Mouse (Mus musculus): Measurements from ENCODE around the gene Apbb1ip. TPM values are rescaled to one million over a fixed set of nuclear protein-coding genes. Genes with fewer than 3 reads are reported as not detected.

The Apbb1ip gene
- polyA plus RNA-seq, 1 experiment from 2014 or later = 1.6 TPM

DNA sequence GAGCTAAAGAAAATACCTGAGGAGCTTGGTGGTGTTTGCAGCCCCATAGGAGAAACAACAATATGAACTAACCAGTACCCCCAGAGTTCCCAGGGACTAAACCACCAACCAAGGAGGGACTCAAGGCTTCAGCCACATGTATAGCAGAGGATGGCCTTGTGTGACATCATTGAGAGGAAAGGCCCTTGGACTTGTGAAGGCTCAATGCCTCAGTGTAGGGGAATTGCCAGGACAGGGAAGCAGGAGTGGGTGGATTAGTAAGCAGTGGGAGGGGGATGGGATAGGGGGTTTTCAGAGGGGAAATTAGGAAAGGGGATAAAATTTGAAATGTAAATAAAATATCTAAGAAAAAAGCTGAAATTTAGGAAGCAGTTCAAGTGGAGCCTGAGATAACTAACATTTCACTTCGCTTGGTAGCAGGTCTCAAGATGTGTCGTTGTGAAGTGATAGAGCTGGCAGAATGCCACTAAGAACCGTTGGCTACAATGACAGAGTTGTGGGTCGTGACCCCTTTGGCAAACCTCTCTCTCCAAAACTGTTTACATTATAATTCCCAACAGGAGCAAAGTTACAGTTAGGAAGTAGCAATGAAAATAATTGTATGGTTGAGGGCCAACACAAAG, 7.6 kb downstream of the Apbb1ip start:
- WGBS = 65% methylated on average over 4 of the region's 4 CpGs
- no peaks in the 10 kb centered on the region for H3K4me1 ChIP-seq (ENCODE audit: control insufficient read depth, insufficient read depth, low read length)
- no peak overlapping the region for H3K27ac ChIP-seq (ENCODE audit: low read depth, low read length)
- no peak for ATAC-seq (ENCODE audit: low FRiP score, low TSS enrichment)
- no peak overlapping the region for H3K4me2 ChIP-seq (replicated peaks; ENCODE audit: low read depth, low read length)
- no peak overlapping the region for H3K4me3 ChIP-seq (ENCODE audit: low read length)
- no peaks in the 10 kb centered on the region for H3K27me3 ChIP-seq (ENCODE audit: control insufficient read depth, insufficient read depth, low read length)
- H3K36me3 ChIP-seq (ENCODE audit: control insufficient read depth, insufficient read depth, low read length) = no peaks in the 10 kb centered on the region
- no peaks in the 10 kb centered on the region for H3K9me3 ChIP-seq (ENCODE audit: control insufficient read depth, low read length)
- no peak overlapping the region for H3K9ac ChIP-seq (ENCODE audit: low read depth, low read length)

GRCm38 (mm10) chr2:22782057-22782456, 8.2 kb downstream of the Apbb1ip start:
- no peak for ATAC-seq (ENCODE audit: low FRiP score, low TSS enrichment)
- no peaks in the 10 kb centered on the region for H3K36me3 ChIP-seq (ENCODE audit: control insufficient read depth, insufficient read depth, low read length)
- no peak overlapping the region for H3K4me2 ChIP-seq (replicated peaks; ENCODE audit: low read depth, low read length)
- H3K9me3 ChIP-seq (ENCODE audit: control insufficient read depth, low read length) = no peaks in the 10 kb centered on the region
- no peak overlapping the region for H3K27ac ChIP-seq (ENCODE audit: low read depth, low read length)
- 79% methylated on average over 3 of the region's 3 CpGs for WGBS
- no peaks in the 10 kb centered on the region for H3K27me3 ChIP-seq (ENCODE audit: control insufficient read depth, insufficient read depth, low read length)
- H3K9ac ChIP-seq (ENCODE audit: low read depth, low read length) = no peak overlapping the region
- no peaks in the 10 kb centered on the region for H3K4me1 ChIP-seq (ENCODE audit: control insufficient read depth, insufficient read depth, low read length)
- no peak overlapping the region for H3K4me3 ChIP-seq (ENCODE audit: low read length)

- Histone ChIP-seq H3K4me3 (ENCODE audit: low read length) (no peak overlapping the region), H3K9me3 (ENCODE audit: control insufficient read depth, low read length) (no peaks in the 10 kb centered on the region), H3K27ac (ENCODE audit: low read depth, low read length) (no peak overlapping the region), H3K36me3 (ENCODE audit: control insufficient read depth, insufficient read depth, low read length) (no peaks in the 10 kb centered on the region), H3K9ac (ENCODE audit: low read depth, low read length) (no peak overlapping the region), H3K27me3 (ENCODE audit: control insufficient read depth, insufficient read depth, low read length) (no peaks in the 10 kb centered on the region), H3K4me1 (ENCODE audit: control insufficient read depth, insufficient read depth, low read length) (no peaks in the 10 kb centered on the region), H3K4me2 (replicated peaks; ENCODE audit: low read depth, low read length) (no peak overlapping the region)
- no peak for ATAC-seq (ENCODE audit: low FRiP score, low TSS enrichment)
- 76% methylated on average over 2 of the region's 2 CpGs for WGBS
Measured at GRCm38 (mm10) chr2:22783137-22783638, 9.3 kb downstream of the Apbb1ip start.

DNA sequence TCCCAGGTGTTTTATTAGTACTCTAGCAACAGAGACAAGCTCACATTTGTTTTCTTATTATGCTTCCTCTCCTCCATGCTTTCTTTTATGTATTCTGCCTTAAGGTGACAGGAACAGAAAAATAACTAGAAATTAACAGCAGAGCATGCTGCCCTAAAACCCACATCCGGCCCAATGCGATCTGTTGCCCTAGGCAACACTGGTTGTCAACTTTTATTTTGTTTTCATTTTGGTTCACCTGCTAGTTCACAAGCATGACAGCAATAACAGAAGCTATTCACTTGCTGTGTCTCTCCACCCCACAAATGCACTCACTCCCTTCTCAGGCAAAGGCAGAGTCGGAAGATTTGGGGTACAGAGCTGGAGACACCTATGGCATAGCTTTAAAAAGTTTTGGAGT, 10.3 kb downstream of the Apbb1ip start:
- Histone ChIP-seq H3K4me1 (ENCODE audit: control insufficient read depth, insufficient read depth, low read length) (no peaks in the 10 kb centered on the region), H3K27me3 (ENCODE audit: control insufficient read depth, insufficient read depth, low read length) (no peaks in the 10 kb centered on the region), H3K4me2 (replicated peaks; ENCODE audit: low read depth, low read length) (no peak overlapping the region), H3K9me3 (ENCODE audit: control insufficient read depth, low read length) (no peaks in the 10 kb centered on the region), H3K4me3 (ENCODE audit: low read length) (no peak overlapping the region), H3K9ac (ENCODE audit: low read depth, low read length) (no peak overlapping the region), H3K27ac (ENCODE audit: low read depth, low read length) (no peak overlapping the region), H3K36me3 (ENCODE audit: control insufficient read depth, insufficient read depth, low read length) (no peaks in the 10 kb centered on the region)
- WGBS = 79% methylated on average over 3 of the region's 3 CpGs
- no peak for ATAC-seq (ENCODE audit: low FRiP score, low TSS enrichment)

- Histone ChIP-seq H3K9ac (ENCODE audit: low read depth, low read length) (no peak overlapping the region), H3K4me2 (replicated peaks; ENCODE audit: low read depth, low read length) (no peak overlapping the region), H3K27me3 (ENCODE audit: control insufficient read depth, insufficient read depth, low read length) (no peaks in the 10 kb centered on the region), H3K27ac (ENCODE audit: low read depth, low read length) (no peak overlapping the region), H3K9me3 (ENCODE audit: control insufficient read depth, low read length) (no peaks in the 10 kb centered on the region), H3K36me3 (ENCODE audit: control insufficient read depth, insufficient read depth, low read length) (no peaks in the 10 kb centered on the region), H3K4me3 (ENCODE audit: low read length) (no peak overlapping the region), H3K4me1 (ENCODE audit: control insufficient read depth, insufficient read depth, low read length) (no peaks in the 10 kb centered on the region)
- ATAC-seq (ENCODE audit: low FRiP score, low TSS enrichment) = no peak
- WGBS = 41% methylated on average over 1 of the region's 1 CpGs
Measured at GRCm38 (mm10) chr2:22784771-22785170, 10.9 kb downstream of the Apbb1ip start.

GRCm38 (mm10) chr2:22788658-22789057, 14.8 kb downstream of the Apbb1ip start:
- Histone ChIP-seq H3K4me3 (ENCODE audit: low read length) (no peak overlapping the region), H3K36me3 (ENCODE audit: control insufficient read depth, insufficient read depth, low read length) (no peaks in the 10 kb centered on the region), H3K27ac (ENCODE audit: low read depth, low read length) (no peak overlapping the region), H3K4me1 (ENCODE audit: control insufficient read depth, insufficient read depth, low read length) (no peaks in the 10 kb centered on the region), H3K4me2 (replicated peaks; ENCODE audit: low read depth, low read length) (no peak overlapping the region), H3K27me3 (ENCODE audit: control insufficient read depth, insufficient read depth, low read length) (no peaks in the 10 kb centered on the region), H3K9ac (ENCODE audit: low read depth, low read length) (no peak overlapping the region), H3K9me3 (ENCODE audit: control insufficient read depth, low read length) (no peaks in the 10 kb centered on the region)
- 94% methylated on average over 2 of the region's 2 CpGs for WGBS
- no peak for ATAC-seq (ENCODE audit: low FRiP score, low TSS enrichment)

DNA sequence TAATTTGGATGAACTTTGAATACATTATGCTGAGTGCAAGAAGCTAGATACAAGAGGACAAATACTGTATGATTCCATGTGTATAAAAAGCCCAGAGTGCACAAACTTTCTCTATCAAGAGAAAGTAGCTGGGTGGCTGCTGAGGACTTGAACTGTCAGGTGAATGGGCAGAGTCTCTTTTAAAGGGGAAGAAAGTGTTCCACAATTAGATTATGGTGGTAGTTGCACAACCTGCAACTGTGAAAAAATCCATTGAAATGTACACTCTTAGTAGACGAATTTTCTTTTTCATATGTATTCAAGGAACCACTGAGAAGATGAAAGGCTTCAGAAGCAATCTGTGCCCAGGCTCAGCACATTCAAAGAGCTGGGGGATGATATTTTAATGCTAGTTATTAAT, 15.7 kb downstream of the Apbb1ip start:
- H3K27me3 ChIP-seq (ENCODE audit: control insufficient read depth, insufficient read depth, low read length) = no peaks in the 10 kb centered on the region
- no peak overlapping the region for H3K27ac ChIP-seq (ENCODE audit: low read depth, low read length)
- 58% methylated on average over 1 of the region's 1 CpGs for WGBS
- H3K4me2 ChIP-seq (replicated peaks; ENCODE audit: low read depth, low read length) = no peak overlapping the region
- H3K9me3 ChIP-seq (ENCODE audit: control insufficient read depth, low read length) = no peaks in the 10 kb centered on the region
- no peaks in the 10 kb centered on the region for H3K36me3 ChIP-seq (ENCODE audit: control insufficient read depth, insufficient read depth, low read length)
- H3K9ac ChIP-seq (ENCODE audit: low read depth, low read length) = no peak overlapping the region
- no peak for ATAC-seq (ENCODE audit: low FRiP score, low TSS enrichment)
- no peak overlapping the region for H3K4me3 ChIP-seq (ENCODE audit: low read length)
- H3K4me1 ChIP-seq (ENCODE audit: control insufficient read depth, insufficient read depth, low read length) = no peaks in the 10 kb centered on the region

- Histone ChIP-seq H3K9me3 (ENCODE audit: control insufficient read depth, low read length) (peaks cover 5% of the 10 kb centered on the region), H3K27ac (ENCODE audit: low read depth, low read length) (no peak overlapping the region), H3K4me3 (ENCODE audit: low read length) (no peak overlapping the region), H3K27me3 (ENCODE audit: control insufficient read depth, insufficient read depth, low read length) (no peaks in the 10 kb centered on the region), H3K36me3 (ENCODE audit: control insufficient read depth, insufficient read depth, low read length) (no peaks in the 10 kb centered on the region), H3K4me1 (ENCODE audit: control insufficient read depth, insufficient read depth, low read length) (no peaks in the 10 kb centered on the region), H3K4me2 (replicated peaks; ENCODE audit: low read depth, low read length) (no peak overlapping the region), H3K9ac (ENCODE audit: low read depth, low read length) (no peak overlapping the region)
- WGBS = 52% methylated on average over 1 of the region's 1 CpGs
- ATAC-seq (ENCODE audit: low FRiP score, low TSS enrichment) = no peak
Measured at GRCm38 (mm10) chr2:22790435-22790834, 16.5 kb downstream of the Apbb1ip start.

DNA sequence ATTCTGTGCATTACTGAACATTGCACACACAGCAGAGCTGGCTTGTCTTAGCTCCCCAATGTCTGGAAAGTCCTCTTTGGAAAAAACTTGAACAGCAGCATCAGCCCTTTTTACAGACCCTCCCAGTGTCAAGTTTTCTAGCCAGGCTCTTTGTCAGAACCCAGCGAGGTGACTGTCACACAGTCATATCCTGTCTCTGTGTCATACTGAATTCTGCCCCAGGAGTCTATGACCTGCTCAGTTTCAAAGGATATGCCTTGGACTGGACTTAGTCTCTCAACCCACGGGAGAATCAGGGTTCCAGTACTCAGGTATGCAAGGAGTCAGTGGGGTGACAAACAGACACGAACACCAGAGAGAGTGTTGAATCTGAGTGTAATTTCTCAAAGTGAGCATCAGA, 21.2 kb downstream of the Apbb1ip start:
- no peaks in the 10 kb centered on the region for H3K4me1 ChIP-seq (ENCODE audit: control insufficient read depth, insufficient read depth, low read length)
- H3K27ac ChIP-seq (ENCODE audit: low read depth, low read length) = no peak overlapping the region
- ATAC-seq (ENCODE audit: low FRiP score, low TSS enrichment) = no peak
- H3K4me2 ChIP-seq (replicated peaks; ENCODE audit: low read depth, low read length) = no peak overlapping the region
- H3K27me3 ChIP-seq (ENCODE audit: control insufficient read depth, insufficient read depth, low read length) = no peaks in the 10 kb centered on the region
- H3K9me3 ChIP-seq (ENCODE audit: control insufficient read depth, low read length) = peaks cover 9% of the 10 kb centered on the region
- 78% methylated on average over 3 of the region's 3 CpGs for WGBS
- no peak overlapping the region for H3K4me3 ChIP-seq (ENCODE audit: low read length)
- no peaks in the 10 kb centered on the region for H3K36me3 ChIP-seq (ENCODE audit: control insufficient read depth, insufficient read depth, low read length)
- no peak overlapping the region for H3K9ac ChIP-seq (ENCODE audit: low read depth, low read length)

Measured in kidney, embryonic 14.5 days (tissue).